Mouse (Mus musculus) adrenal gland, adult 10 weeks (tissue): ENCODE data around the gene Gm21477. TPM values are rescaled to one million over a fixed set of nuclear protein-coding genes. Genes with fewer than 3 reads are reported as not detected.

ENCODE experiments used
- polyA plus RNA-seq: library from polyadenylated mRNA; stranded (reverse); fragments of 350-450 nt; fragmentation: Illumina TruSeq; extraction: RNeasy Lipid Tissue Mini Kit (QIAGEN cat#74804); gene quantifications from one replicate; pipeline ENCODE4 v1.2.3, GENCODE M21; 2014; ENCODE audit warnings: low read depth, low replicate concordance

Gm21477 gene
- not detected for polyA plus RNA-seq

DNA sequence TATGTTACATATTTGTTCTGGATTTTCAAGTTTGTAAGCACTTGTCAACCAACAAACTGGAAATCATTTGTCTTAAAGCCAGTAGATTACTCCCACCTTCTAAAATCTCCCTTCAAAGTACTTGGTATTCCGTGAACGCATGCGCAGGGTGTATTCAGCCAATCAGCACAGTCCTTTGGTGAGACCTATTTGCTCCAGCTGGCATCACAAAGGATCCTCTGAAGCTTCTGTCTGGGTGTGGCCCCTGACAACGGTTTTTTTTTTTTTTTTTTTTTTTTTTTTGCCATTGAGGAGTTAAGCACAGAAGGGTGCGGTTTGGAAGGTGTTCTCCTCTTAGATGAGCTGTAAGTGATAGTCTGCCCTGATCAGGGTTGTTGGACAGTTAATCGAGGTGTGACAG lies at the start of gene Gm21477:
Gene Gm21477 (plus strand): TSS at position 301 of the 400 bp plus-strand sequence.

